Mouse (Mus musculus): ENCODE results near the gene Milr1. TPM values are rescaled to one million over a fixed set of nuclear protein-coding genes. Genes with fewer than 3 reads are reported as not detected.
"Not testable (repeated sequence)": the region's sequence is repeated elsewhere in the genome, so short reads cannot be mapped to it uniquely, and the experiment has no call there.

The Milr1 gene
- polyA plus RNA-seq, 1 experiment: 19.9 TPM

- no peaks in the 10 kb centered on the region for H3K36me3 ChIP-seq (ENCODE audit: control insufficient read depth, insufficient read depth)
- no peaks in the 10 kb centered on the region for H3K27me3 ChIP-seq (ENCODE audit: control insufficient read depth, insufficient read depth, insufficient read length)
- H3ac ChIP-seq (ENCODE audit: control insufficient read depth, insufficient read length, low read depth): no peak overlapping the region
- no peak overlapping the region for H3K4me3 ChIP-seq (ENCODE audit: insufficient read depth, poor library complexity, severe bottlenecking)
- H3K79me2 ChIP-seq (ENCODE audit: control insufficient read depth, insufficient read depth): no peaks in the 10 kb centered on the region
- no peaks in the 10 kb centered on the region for H3K79me3 ChIP-seq (ENCODE audit: low read depth)
- TF ChIP-seq FOSL1 (IDR thresholded peaks at IDR 0.05; ENCODE audit: insufficient read depth, low read length, poor library complexity, severe bottlenecking) (no peak), CTCF (IDR thresholded peaks at IDR 0.05; ENCODE audit: control insufficient read depth, insufficient read depth, insufficient read length) (no peak), MAX (IDR thresholded peaks at IDR 0.05) (no peak), CEBPB (IDR thresholded peaks at IDR 0.05; ENCODE audit: low read depth) (no peak), MYOG (IDR thresholded peaks at IDR 0.05; ENCODE audit: control insufficient read depth, extremely low read depth, insufficient read length) (no peak), MYOD1 (IDR thresholded peaks at IDR 0.05; ENCODE audit: control insufficient read depth, insufficient read length, low read depth) (no peak), USF1 (IDR thresholded peaks at IDR 0.05; ENCODE audit: low read depth) (no peak)
Observed at GRCm38 (mm10) chr11:106744949-106745348, 6.1 kb upstream of the Milr1 start.

GRCm38 (mm10) chr11:106749557-106750120 lies 1.4 kb upstream of the Milr1 start:
- not testable (repeated sequence) for H3K27me3 ChIP-seq (ENCODE audit: control insufficient read depth, insufficient read depth, insufficient read length); H3K4me3 ChIP-seq (ENCODE audit: insufficient read depth, poor library complexity, severe bottlenecking); H3K79me3 ChIP-seq (ENCODE audit: low read depth); H3K79me2 ChIP-seq (ENCODE audit: control insufficient read depth, insufficient read depth); H3ac ChIP-seq (ENCODE audit: control insufficient read depth, insufficient read length, low read depth); H3K36me3 ChIP-seq (ENCODE audit: control insufficient read depth, insufficient read depth)

DNA sequence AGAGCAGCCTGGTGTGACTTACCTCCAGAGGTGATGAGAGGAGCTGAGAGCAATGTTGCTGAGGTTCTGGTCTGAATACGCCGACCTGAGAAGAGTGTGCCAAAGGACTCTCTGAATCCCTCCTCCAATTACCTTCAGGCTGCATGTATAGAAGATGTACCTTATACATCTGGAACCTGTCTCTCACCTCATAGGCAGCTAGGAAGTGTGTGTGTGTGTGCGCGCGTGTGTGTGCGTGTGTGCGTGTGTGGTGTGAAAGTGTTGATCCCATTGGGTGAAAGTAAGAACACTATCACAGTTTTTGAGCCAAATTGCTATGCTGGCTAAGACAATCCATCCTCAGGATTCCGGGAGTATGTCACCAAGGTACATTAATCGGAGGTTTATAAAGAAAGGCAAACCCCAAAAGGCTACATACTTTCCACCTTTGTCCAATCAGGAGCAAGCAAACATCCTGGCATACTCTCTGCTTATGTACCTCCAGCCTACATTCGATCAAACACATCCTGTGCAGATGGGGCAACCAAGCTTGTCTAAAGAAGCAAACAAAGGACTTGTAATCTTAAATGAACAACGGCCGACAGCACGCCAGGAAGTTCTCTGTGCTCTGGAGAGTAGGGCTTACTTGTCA lies 790 bp upstream of the Milr1 start, which contains the start of gene Pecam1:
TSS of gene Pecam1 (minus strand) at position 508 of the 631 bp plus-strand sequence.
- no peaks in the 10 kb centered on the region for H3K27me3 ChIP-seq (ENCODE audit: control insufficient read depth, insufficient read depth, insufficient read length)
- H3K36me3 ChIP-seq (ENCODE audit: control insufficient read depth, insufficient read depth): no peaks in the 10 kb centered on the region
- no peaks in the 10 kb centered on the region for H3K79me3 ChIP-seq (ENCODE audit: low read depth)
- peak within 1 kb of the TSS; percentile 7 for H3K4me3 ChIP-seq (ENCODE audit: insufficient read depth, poor library complexity, severe bottlenecking)
- H3K79me2 ChIP-seq (ENCODE audit: control insufficient read depth, insufficient read depth): no peaks in the 10 kb centered on the region
- H3ac ChIP-seq (ENCODE audit: control insufficient read depth, insufficient read length, low read depth): peak within 1 kb of the TSS; percentile 31
- TF ChIP-seq MYOG (IDR thresholded peaks at IDR 0.05; ENCODE audit: control insufficient read depth, extremely low read depth, insufficient read length): no peak
- no peak for TF ChIP-seq CEBPB (IDR thresholded peaks at IDR 0.05; ENCODE audit: low read depth)
- no peak for TF ChIP-seq MAX (IDR thresholded peaks at IDR 0.05)
- no peak for TF ChIP-seq MYOD1 (IDR thresholded peaks at IDR 0.05; ENCODE audit: control insufficient read depth, insufficient read length, low read depth)
- TF ChIP-seq USF1 (IDR thresholded peaks at IDR 0.05; ENCODE audit: low read depth): no peak
- no peak for TF ChIP-seq CTCF (IDR thresholded peaks at IDR 0.05; ENCODE audit: control insufficient read depth, insufficient read depth, insufficient read length)
- no peak for TF ChIP-seq FOSL1 (IDR thresholded peaks at IDR 0.05; ENCODE audit: insufficient read depth, low read length, poor library complexity, severe bottlenecking)

- Histone ChIP-seq H3K4me3 (ENCODE audit: insufficient read depth, poor library complexity, severe bottlenecking) (no peak overlapping the region), H3K79me2 (ENCODE audit: control insufficient read depth, insufficient read depth) (no peaks in the 10 kb centered on the region), H3K79me3 (ENCODE audit: low read depth) (no peaks in the 10 kb centered on the region), H3ac (ENCODE audit: control insufficient read depth, insufficient read length, low read depth) (peak overlapping the region; percentile 47), H3K36me3 (ENCODE audit: control insufficient read depth, insufficient read depth) (no peaks in the 10 kb centered on the region), H3K27me3 (ENCODE audit: control insufficient read depth, insufficient read depth, insufficient read length) (no peaks in the 10 kb centered on the region)
- TF ChIP-seq CTCF (IDR thresholded peaks at IDR 0.05; ENCODE audit: control insufficient read depth, insufficient read depth, insufficient read length) (no peak), CEBPB (IDR thresholded peaks at IDR 0.05; ENCODE audit: low read depth) (no peak), FOSL1 (IDR thresholded peaks at IDR 0.05; ENCODE audit: insufficient read depth, low read length, poor library complexity, severe bottlenecking) (no peak), MYOD1 (IDR thresholded peaks at IDR 0.05; ENCODE audit: control insufficient read depth, insufficient read length, low read depth) (no peak), MYOG (IDR thresholded peaks at IDR 0.05; ENCODE audit: control insufficient read depth, extremely low read depth, insufficient read length) (no peak), USF1 (IDR thresholded peaks at IDR 0.05; ENCODE audit: low read depth) (no peak), MAX (IDR thresholded peaks at IDR 0.05) (no peak)
Observed at GRCm38 (mm10) chr11:106752103-106752502, 1.1 kb downstream of the Milr1 start.

DNA sequence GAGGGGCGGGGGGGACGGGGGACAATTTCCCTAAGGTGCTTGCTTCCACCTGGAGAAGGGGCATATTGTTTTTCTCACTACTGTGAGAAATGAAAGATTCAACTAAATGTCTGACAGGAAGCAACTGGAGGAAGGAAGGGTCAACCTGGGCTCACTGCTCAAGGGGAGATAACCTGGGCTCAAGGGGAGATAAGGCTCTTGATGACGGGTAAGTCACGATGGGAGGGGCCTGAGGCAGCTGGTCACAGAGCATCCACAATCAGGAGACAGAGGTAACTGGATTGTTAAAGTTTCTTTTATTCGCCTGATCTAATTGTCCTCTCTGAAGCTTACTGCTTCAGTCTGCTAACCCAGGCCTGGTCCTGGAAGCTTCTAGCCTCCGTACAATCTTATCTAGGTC lies 2.3 kb downstream of the Milr1 start:
- no peaks in the 10 kb centered on the region for H3K79me2 ChIP-seq (ENCODE audit: control insufficient read depth, insufficient read depth)
- no peak overlapping the region for H3K4me3 ChIP-seq (ENCODE audit: insufficient read depth, poor library complexity, severe bottlenecking)
- H3K79me3 ChIP-seq (ENCODE audit: low read depth): no peaks in the 10 kb centered on the region
- no peak for TF ChIP-seq CEBPB (IDR thresholded peaks at IDR 0.05; ENCODE audit: low read depth)
- no peak for TF ChIP-seq CTCF (IDR thresholded peaks at IDR 0.05; ENCODE audit: control insufficient read depth, insufficient read depth, insufficient read length)
- TF ChIP-seq FOSL1 (IDR thresholded peaks at IDR 0.05; ENCODE audit: insufficient read depth, low read length, poor library complexity, severe bottlenecking): no peak
- no peak for TF ChIP-seq MYOG (IDR thresholded peaks at IDR 0.05; ENCODE audit: control insufficient read depth, extremely low read depth, insufficient read length)
- no peak for TF ChIP-seq USF1 (IDR thresholded peaks at IDR 0.05; ENCODE audit: low read depth)
- TF ChIP-seq MAX (IDR thresholded peaks at IDR 0.05): no peak
- TF ChIP-seq MYOD1 (IDR thresholded peaks at IDR 0.05; ENCODE audit: control insufficient read depth, insufficient read length, low read depth): no peak
- no peak overlapping the region for H3ac ChIP-seq (ENCODE audit: control insufficient read depth, insufficient read length, low read depth)
- H3K36me3 ChIP-seq (ENCODE audit: control insufficient read depth, insufficient read depth): no peaks in the 10 kb centered on the region
- H3K27me3 ChIP-seq (ENCODE audit: control insufficient read depth, insufficient read depth, insufficient read length): no peaks in the 10 kb centered on the region

DNA sequence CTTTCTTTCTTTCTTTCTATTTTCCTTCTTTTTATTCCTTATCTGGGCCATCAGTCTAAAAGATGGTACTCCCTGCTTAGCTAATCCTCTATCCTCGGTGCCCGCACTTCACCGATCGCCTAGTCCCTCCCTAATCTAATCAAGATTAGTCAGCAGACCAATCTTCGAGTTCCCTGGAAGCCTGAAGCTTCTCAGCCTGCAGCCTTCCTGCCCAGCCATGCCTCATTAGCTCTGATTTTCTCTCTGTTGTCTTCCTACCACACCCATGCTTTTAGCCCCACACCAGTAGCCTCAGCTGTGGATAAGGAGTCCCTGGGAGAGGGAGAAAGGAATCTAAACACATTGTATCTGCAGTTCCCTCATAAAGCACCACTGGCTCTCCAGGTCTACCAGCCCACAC lies 4.6 kb downstream of the Milr1 start:
- Histone ChIP-seq H3ac (ENCODE audit: control insufficient read depth, insufficient read length, low read depth) (no peak overlapping the region), H3K79me2 (ENCODE audit: control insufficient read depth, insufficient read depth) (no peaks in the 10 kb centered on the region)
- no peak for TF ChIP-seq CEBPB (IDR thresholded peaks at IDR 0.05; ENCODE audit: low read depth)
- TF ChIP-seq USF1 (IDR thresholded peaks at IDR 0.05; ENCODE audit: low read depth): no peak
- no peak for TF ChIP-seq FOSL1 (IDR thresholded peaks at IDR 0.05; ENCODE audit: insufficient read depth, low read length, poor library complexity, severe bottlenecking)
- TF ChIP-seq MYOD1 (IDR thresholded peaks at IDR 0.05; ENCODE audit: control insufficient read depth, insufficient read length, low read depth): no peak
- no peak for TF ChIP-seq MYOG (IDR thresholded peaks at IDR 0.05; ENCODE audit: control insufficient read depth, extremely low read depth, insufficient read length)
- no peak for TF ChIP-seq MAX (IDR thresholded peaks at IDR 0.05)
- no peak for TF ChIP-seq CTCF (IDR thresholded peaks at IDR 0.05; ENCODE audit: control insufficient read depth, insufficient read depth, insufficient read length)

More for the DNA sequence above, 4.6 kb downstream of the Milr1 start:
- no peaks in the 10 kb centered on the region for H3K36me3 ChIP-seq (ENCODE audit: control insufficient read depth, insufficient read depth)
- no peak overlapping the region for H3K4me3 ChIP-seq (ENCODE audit: insufficient read depth, poor library complexity, severe bottlenecking)
- H3K79me3 ChIP-seq (ENCODE audit: low read depth): no peaks in the 10 kb centered on the region
- no peaks in the 10 kb centered on the region for H3K27me3 ChIP-seq (ENCODE audit: control insufficient read depth, insufficient read depth, insufficient read length)
